Mouse (Mus musculus) MEL (cell line): ENCODE measurements around the gene Gadd45gip1. TPM values are rescaled to one million over a fixed set of nuclear protein-coding genes. Genes with fewer than 3 reads are reported as not detected.
A peak's percentile ranks its signal among the peaks of the same experiment; 100 is the strongest.

Experiments used
- DNase-seq: peaks from one replicate; pipeline ENCODE4 v3.0.0; 2011; ENCODE audit warnings: low read depth, low spot score
- H3K27ac ChIP-seq: 2 replicates; pipeline ENCODE4 v1.5.1; 2012; ENCODE audit warnings: low read depth, mild to moderate bottlenecking, control low read depth, low read length, moderate library complexity; ENCODE audit not compliant: control insufficient read depth
- H3K27me3 ChIP-seq, 2 experiments: fragments of 150-350 bp in 1 of 2; sonication (generic) in 1 of 2; 2 replicates each; pipeline ENCODE4 v1.6.1; 2012; ENCODE audit warnings: low read length in 2 of 2, mild to moderate bottlenecking in 2 of 2, improper control_type of control experiment in 1 of 2, moderate library complexity in 1 of 2; ENCODE audit not compliant: insufficient read depth in 2 of 2, control insufficient read depth in 1 of 2
- H3K36me3 ChIP-seq, 2 experiments: 2 replicates each; pipeline ENCODE4 v1.6.1; 2012 to 2014; ENCODE audit warnings: low read length in 2 of 2, improper control_type of control experiment in 1 of 2, inconsistent platforms in 1 of 2, mild to moderate bottlenecking in 1 of 2; ENCODE audit not compliant: insufficient read depth in 2 of 2, control insufficient read depth in 1 of 2
- H3K4me1 ChIP-seq, 2 experiments: fragments of 150-350 bp in 1 of 2; sonication (generic) in 1 of 2; 2 replicates each; pipeline ENCODE4 v1.6.1; 2012; ENCODE audit warnings: low read length in 2 of 2, improper control_type of control experiment in 1 of 2, mild to moderate bottlenecking in 1 of 2; ENCODE audit not compliant: insufficient read depth in 2 of 2, control insufficient read depth in 1 of 2
- H3K4me3 ChIP-seq, 2 experiments: fragments of 150-350 bp in 1 of 2; sonication (generic) in 1 of 2; 2 replicates each; pipeline ENCODE4 v1.5.1; 2012; ENCODE audit warnings: low read depth in 2 of 2, low read length in 2 of 2, mild to moderate bottlenecking in 2 of 2, moderate library complexity in 2 of 2, control low read depth in 1 of 2, improper control_type of control experiment in 1 of 2; ENCODE audit not compliant: control insufficient read depth in 1 of 2, insufficient read depth in 1 of 2
- H3K79me2 ChIP-seq: 2 replicates; pipeline ENCODE4 v1.6.1; 2012; ENCODE audit warnings: mild to moderate bottlenecking, low read length, moderate library complexity; ENCODE audit not compliant: control insufficient read depth, poor library complexity, insufficient read depth
- H3K9ac ChIP-seq: 2 replicates; pipeline ENCODE4 v1.6.1; 2012; ENCODE audit warnings: low read depth, mild to moderate bottlenecking, control low read depth, low read length, moderate library complexity; ENCODE audit not compliant: control insufficient read depth, poor library complexity, severe bottlenecking
- H3K9me3 ChIP-seq: fragments of 150-350 bp; sonication (generic); replicated peaks from 2 replicates; pipeline ENCODE4 v1.6.1; 2012; ENCODE audit warnings: mild to moderate bottlenecking, low read length, improper control_type of control experiment, moderate library complexity; ENCODE audit not compliant: insufficient read depth
- BHLHE40 ChIP-seq: IDR thresholded peaks from 2 replicates; pipeline ENCODE4 v1.6.1; 2012; ENCODE audit warnings: low read depth, mild to moderate bottlenecking, inconsistent platforms, low read length, improper control_type of control experiment, borderline replicate concordance
- CHD1 ChIP-seq: IDR thresholded peaks from 2 replicates; pipeline ENCODE4 v1.6.1; 2012; ENCODE audit warnings: low read depth, mild to moderate bottlenecking, inconsistent platforms, low read length, improper control_type of control experiment
- CHD2 ChIP-seq: IDR thresholded peaks from 2 replicates; pipeline ENCODE4 v1.6.1; 2011; ENCODE audit warnings: low read length, improper control_type of control experiment
- CTCF ChIP-seq, 3 experiments: IDR thresholded peaks in 2 of 3; conservative IDR thresholded peaks in 1 of 3; 2 replicates each; pipeline ENCODE4 v1.5.1; 2011 to 2012; ENCODE audit warnings: low read length in 3 of 3, low read depth in 2 of 3, mild to moderate bottlenecking in 2 of 3, improper control_type of control experiment in 1 of 3, inconsistent platforms in 1 of 3, mixed read lengths in 1 of 3, moderate library complexity in 1 of 3; ENCODE audit not compliant: control insufficient read depth in 1 of 3, insufficient read depth in 1 of 3, poor library complexity in 1 of 3, severe bottlenecking in 1 of 3
- E2F4 ChIP-seq: IDR thresholded peaks from 2 replicates; pipeline ENCODE4 v1.6.1; 2011; ENCODE audit warnings: low read depth, low read length, improper control_type of control experiment, borderline replicate concordance
- ELF1 ChIP-seq: IDR thresholded peaks from 2 replicates; pipeline ENCODE4 v1.6.1; 2014; ENCODE audit warnings: low read depth, mild to moderate bottlenecking, inconsistent platforms, low read length, improper control_type of control experiment, moderate library complexity
- EP300 ChIP-seq, 2 experiments: IDR thresholded peaks; 2 replicates each; pipeline ENCODE4 v1.6.1; 2011; ENCODE audit warnings: improper control_type of control experiment in 2 of 2, low read length in 2 of 2, low read depth in 1 of 2, mild to moderate bottlenecking in 1 of 2
- ETS1 ChIP-seq: IDR thresholded peaks from 2 replicates; pipeline ENCODE4 v1.6.1; 2012; ENCODE audit warnings: low read depth, mild to moderate bottlenecking, inconsistent platforms, low read length, improper control_type of control experiment, moderate library complexity
- GABPA ChIP-seq: IDR thresholded peaks from 2 replicates; pipeline ENCODE4 v1.6.1; 2012; ENCODE audit warnings: low read depth, mild to moderate bottlenecking, inconsistent platforms, low read length, improper control_type of control experiment, moderate library complexity
- GATA1 ChIP-seq: IDR thresholded peaks from 2 replicates; pipeline ENCODE4 v1.6.1; 2011; ENCODE audit warnings: low read depth, low read length, improper control_type of control experiment
- HCFC1 ChIP-seq: IDR thresholded peaks from 2 replicates; pipeline ENCODE4 v1.6.1; 2012; ENCODE audit warnings: low read depth, mild to moderate bottlenecking, inconsistent platforms, low read length, improper control_type of control experiment, moderate library complexity
- JUND ChIP-seq: IDR thresholded peaks from 2 replicates; pipeline ENCODE4 v1.6.1; 2011; ENCODE audit warnings: low read depth, mild to moderate bottlenecking, improper control_type of control experiment, low read length
- KAT2A ChIP-seq: conservative IDR thresholded peaks from 2 replicates; pipeline ENCODE4 v1.6.1; 2012; ENCODE audit warnings: low read depth, low read length, improper control_type of control experiment, inconsistent platforms
- MAFK ChIP-seq: IDR thresholded peaks from 2 replicates; pipeline ENCODE4 v1.6.1; 2011; ENCODE audit warnings: low read depth, mild to moderate bottlenecking, low read length, improper control_type of control experiment, borderline replicate concordance
- MAX ChIP-seq: IDR thresholded peaks from 2 replicates; pipeline ENCODE4 v1.6.1; 2011; ENCODE audit warnings: low read length, improper control_type of control experiment
- MAZ ChIP-seq: IDR thresholded peaks from 2 replicates; pipeline ENCODE4 v1.6.1; 2012; ENCODE audit warnings: low read depth, mild to moderate bottlenecking, inconsistent platforms, low read length, improper control_type of control experiment
- MXI1 ChIP-seq: IDR thresholded peaks from 2 replicates; pipeline ENCODE4 v1.6.1; 2011; ENCODE audit warnings: mild to moderate bottlenecking, low read depth, low read length, improper control_type of control experiment
- MYB ChIP-seq: IDR thresholded peaks from 2 replicates; pipeline ENCODE4 v1.6.1; 2011; ENCODE audit warnings: mild to moderate bottlenecking, low read depth, low read length, improper control_type of control experiment
- MYC ChIP-seq: IDR thresholded peaks from 2 replicates; pipeline ENCODE4 v1.6.1; 2011; ENCODE audit warnings: low read depth, mild to moderate bottlenecking, low read length, improper control_type of control experiment, moderate library complexity
- NELFE ChIP-seq: IDR thresholded peaks from 2 replicates; pipeline ENCODE4 v1.6.1; 2011; ENCODE audit warnings: low read depth, low read length, improper control_type of control experiment
- NRF1 ChIP-seq: IDR thresholded peaks from 2 replicates; pipeline ENCODE4 v1.6.1; 2014; ENCODE audit warnings: low read depth, mild to moderate bottlenecking, inconsistent platforms, low read length, improper control_type of control experiment, moderate library complexity; ENCODE audit not compliant: poor library complexity, insufficient read depth, severe bottlenecking
- POLR2A ChIP-seq, 2 experiments: IDR thresholded peaks; 2 replicates each; pipeline ENCODE4 v1.6.1; 2011 to 2012; ENCODE audit warnings: low read length in 2 of 2, mild to moderate bottlenecking in 2 of 2, control low read depth in 1 of 2, improper control_type of control experiment in 1 of 2, low read depth in 1 of 2, moderate library complexity in 1 of 2; ENCODE audit not compliant: control insufficient read depth in 1 of 2, insufficient read depth in 1 of 2, poor library complexity in 1 of 2
- POLR2AphosphoS2 ChIP-seq: IDR thresholded peaks from 2 replicates; pipeline ENCODE4 v1.6.1; 2011; ENCODE audit warnings: low read length, improper control_type of control experiment
- POLR2AphosphoS5 ChIP-seq: IDR thresholded peaks from 2 replicates; pipeline ENCODE4 v1.6.1; 2012; ENCODE audit warnings: low read depth, borderline replicate concordance, mild to moderate bottlenecking, inconsistent platforms, low read length, moderate library complexity, mixed read lengths
- RAD21 ChIP-seq: IDR thresholded peaks from 2 replicates; pipeline ENCODE4 v1.6.1; 2011; ENCODE audit warnings: mild to moderate bottlenecking, low read depth, low read length, improper control_type of control experiment
- RCOR1 ChIP-seq: IDR thresholded peaks from 2 replicates; pipeline ENCODE4 v1.6.1; 2012; ENCODE audit warnings: low read depth, mild to moderate bottlenecking, inconsistent platforms, low read length, improper control_type of control experiment
- SIN3A ChIP-seq: IDR thresholded peaks from 2 replicates; pipeline ENCODE4 v1.6.1; 2012; ENCODE audit warnings: low read length, improper control_type of control experiment, inconsistent platforms
- SMC3 ChIP-seq: IDR thresholded peaks from 2 replicates; pipeline ENCODE4 v1.6.1; 2011; ENCODE audit warnings: low read depth, low read length, improper control_type of control experiment
- TAL1 ChIP-seq: IDR thresholded peaks from 2 replicates; pipeline ENCODE4 v1.6.1; 2012; ENCODE audit warnings: mild to moderate bottlenecking, inconsistent platforms, low read length, moderate library complexity, mixed read lengths
- TBP ChIP-seq: IDR thresholded peaks from 2 replicates; pipeline ENCODE4 v1.8.0; 2011; ENCODE audit warnings: low read depth, low read length, improper control_type of control experiment
- TCF12 ChIP-seq: IDR thresholded peaks from 2 replicates; pipeline ENCODE4 v1.6.1; 2014; ENCODE audit warnings: low read depth, mild to moderate bottlenecking, inconsistent platforms, low read length, improper control_type of control experiment, moderate library complexity
- UBTF ChIP-seq: IDR thresholded peaks from 2 replicates; pipeline ENCODE4 v1.6.1; 2012; ENCODE audit warnings: low read depth, mild to moderate bottlenecking, inconsistent platforms, low read length, improper control_type of control experiment, moderate library complexity, borderline replicate concordance; ENCODE audit not compliant: insufficient read depth
- USF1 ChIP-seq: IDR thresholded peaks from 2 replicates; pipeline ENCODE4 v1.6.1; 2014; ENCODE audit warnings: low read depth, mild to moderate bottlenecking, inconsistent platforms, low read length, improper control_type of control experiment, moderate library complexity
- USF2 ChIP-seq, 2 experiments: IDR thresholded peaks; 2 replicates each; pipeline ENCODE4 v1.6.1; 2011 to 2012; ENCODE audit warnings: improper control_type of control experiment in 2 of 2, low read length in 2 of 2, borderline replicate concordance in 1 of 2, inconsistent platforms in 1 of 2, low read depth in 1 of 2, mild to moderate bottlenecking in 1 of 2; ENCODE audit not compliant: insufficient read depth in 1 of 2
- ZC3H11A ChIP-seq: IDR thresholded peaks from 2 replicates; pipeline ENCODE4 v1.6.1; 2012; ENCODE audit warnings: low read depth, mild to moderate bottlenecking, inconsistent platforms, low read length, improper control_type of control experiment
- ZKSCAN1 ChIP-seq: IDR thresholded peaks from 2 replicates; pipeline ENCODE4 v1.6.1; 2012; ENCODE audit warnings: low read depth, mild to moderate bottlenecking, inconsistent platforms, low read length, improper control_type of control experiment, moderate library complexity
- ZMIZ1 ChIP-seq: IDR thresholded peaks from 2 replicates; pipeline ENCODE4 v1.6.1; 2012; ENCODE audit warnings: low read depth, mild to moderate bottlenecking, inconsistent platforms, low read length, improper control_type of control experiment, moderate library complexity
- ZNF384 ChIP-seq: IDR thresholded peaks from 2 replicates; pipeline ENCODE4 v1.6.1; 2012; ENCODE audit warnings: low read depth, mild to moderate bottlenecking, inconsistent platforms, low read length, improper control_type of control experiment
- polyA plus RNA-seq, 2 experiments: library from polyadenylated mRNA; stranded (reverse) in 1 of 2; unstranded in 1 of 2; fragments of >175 nt in 1 of 2; fragments of >200 nt in 1 of 2; gene quantifications; 2 replicates each; pipeline versions ENCODE4 v1.2.1 to v1.2.4; 2012; ENCODE audit warnings: low replicate concordance in 2 of 2, low read depth in 1 of 2; ENCODE audit not compliant: insufficient read length in 2 of 2, insufficient read depth in 1 of 2, missing spikeins in 1 of 2
- total RNA-seq: library from RNA; depleted of rRNA; stranded (reverse); fragments of 300-350 nt; gene quantifications from 2 replicates; pipeline ENCODE4 v1.2.3, GENCODE M21; 2012

The Gadd45gip1 gene
- total and polyA plus RNA-seq, 3 experiments, result 51.8 to 62.9 TPM; not detected in 1

GRCm38 (mm10) chr8:84815547-84815946 is 15.8 kb upstream of the Gadd45gip1 start:
- Histone ChIP-seq H3K27ac (no peak overlapping the region), H3K27me3 (no peaks in the 10 kb centered on the region), H3K9me3 (no peaks in the 10 kb centered on the region), H3K9ac (peak overlapping the region; percentile 40), H3K4me1 (peaks cover 0 to 5% of the 10 kb centered on the region in 2 experiments; a peak in 3 of 4 replicates), H3K4me3 (no peak overlapping the region), H3K36me3 (peaks cover 0 to 2% of the 10 kb centered on the region in 2 experiments; a peak in 1 of 4 replicates), H3K79me2 (no peaks in the 10 kb centered on the region)
- DNase-seq, result peak; percentile 91
- TF ChIP-seq CHD1, result no peak
- no peak for TF ChIP-seq TBP
- TF ChIP-seq NRF1, result peak; percentile 98
- TF ChIP-seq RCOR1, result no peak
- TF ChIP-seq ZC3H11A, result peak; percentile 41
- TF ChIP-seq ZKSCAN1, result no peak
- TF ChIP-seq ZNF384, result 0 out of 2 replicates have a peak, but pooled peaks have one; percentile 27
- TF ChIP-seq ELF1, result no peak
- no peak for TF ChIP-seq MYC
- no peak for TF ChIP-seq KAT2A
- peak; percentile 96 to 98 (median 97) for TF ChIP-seq CTCF (IDR thresholded peaks at IDR 0.05 in 2 of 3, conservative IDR thresholded peaks at IDR 0.05 in 1 of 3; ENCODE audit: control insufficient read depth in 1 of 3, insufficient read depth in 1 of 3, low read depth in 2 of 3, low read length in 3 of 3, poor library complexity in 1 of 3, severe bottlenecking in 1 of 3)
- no peak for TF ChIP-seq MXI1
- TF ChIP-seq RAD21, result peak; percentile 77
- no peak for TF ChIP-seq POLR2AphosphoS5
- TF ChIP-seq UBTF, result no peak
- TF ChIP-seq USF2 (IDR thresholded peaks at IDR 0.05; ENCODE audit: borderline replicate concordance in 1 of 2, insufficient read depth in 1 of 2, low read depth in 1 of 2, low read length in 2 of 2), result no peak
- no peak for TF ChIP-seq E2F4
- TF ChIP-seq MAFK, result no peak
- no peak for TF ChIP-seq BHLHE40
- peak; percentile 37; the same call in 1 of the 2 replicates for TF ChIP-seq NELFE
- peak; percentile 46; the same call in 1 of the 2 replicates for TF ChIP-seq HCFC1
- TF ChIP-seq POLR2AphosphoS2, result no peak
- TF ChIP-seq SMC3, result peak; percentile 80
- no peak for TF ChIP-seq USF1
- TF ChIP-seq EP300 (IDR thresholded peaks at IDR 0.05; ENCODE audit: low read depth in 1 of 2, low read length in 2 of 2), result no peak
- TF ChIP-seq TAL1, result no peak
- TF ChIP-seq JUND, result no peak
- TF ChIP-seq SIN3A, result peak; percentile 69; the same call in 1 of the 2 replicates
- TF ChIP-seq TCF12, result no peak
- no peak for TF ChIP-seq GATA1
- TF ChIP-seq MYB, result no peak
- TF ChIP-seq CHD2, result no peak
- no peak for TF ChIP-seq ZMIZ1
- peak; percentile 66; the same call in 1 of the 2 replicates for TF ChIP-seq MAZ
- TF ChIP-seq MAX, result peak; percentile 39; the same call in 1 of the 2 replicates
- TF ChIP-seq GABPA, result no peak
- no peak for TF ChIP-seq ETS1
- no peak for TF ChIP-seq POLR2A (IDR thresholded peaks at IDR 0.05; ENCODE audit: control insufficient read depth in 1 of 2, insufficient read depth in 1 of 2, low read depth in 1 of 2, low read length in 2 of 2, poor library complexity in 1 of 2)
